Mouse (Mus musculus) embryonic facial prominence, embryonic 12.5 days (tissue): ENCODE measurements around the gene Gm21905. TPM values are rescaled to one million over a fixed set of nuclear protein-coding genes. Genes with fewer than 3 reads are reported as not detected.

Experiments
- ATAC-seq: fragments of 200-750 bp; cut with Nextera tagmentation; 2 replicates; pipeline ENCODE4 v1.8.0; 2017; ENCODE audit not compliant: insufficient number of reproducible peaks, insufficient read depth, low FRiP score, low TSS enrichment
- H3K27ac ChIP-seq: fragments of 300-500 bp; sonication (generic); 2 replicates; pipeline ENCODE4 v1.5.1; 2016; ENCODE audit warnings: mild to moderate bottlenecking
- H3K27me3 ChIP-seq: fragments of 300-500 bp; sonication (generic); 2 replicates; pipeline ENCODE4 v1.6.1; 2016; ENCODE audit warnings: mild to moderate bottlenecking, moderate library complexity
- H3K36me3 ChIP-seq: fragments of 300-500 bp; sonication (generic); 2 replicates; pipeline ENCODE4 v1.6.1; 2016; ENCODE audit warnings: mild to moderate bottlenecking
- H3K4me1 ChIP-seq: fragments of 300-500 bp; sonication (generic); 2 replicates; pipeline ENCODE4 v1.6.1; 2016
- H3K4me2 ChIP-seq: fragments of 300-500 bp; sonication (generic); replicated peaks from 2 replicates; pipeline ENCODE4 v1.6.1; 2016; ENCODE audit warnings: mild to moderate bottlenecking, moderate library complexity
- H3K4me3 ChIP-seq: fragments of 300-500 bp; sonication (generic); 2 replicates; pipeline ENCODE4 v1.5.1; 2016; ENCODE audit warnings: mild to moderate bottlenecking
- H3K9ac ChIP-seq: fragments of 300-500 bp; sonication (generic); 2 replicates; pipeline ENCODE4 v1.6.1; 2016; ENCODE audit warnings: mild to moderate bottlenecking, moderate library complexity
- H3K9me3 ChIP-seq: fragments of 300-500 bp; sonication (generic); 2 replicates; pipeline ENCODE4 v1.6.1; 2016; ENCODE audit warnings: mild to moderate bottlenecking, moderate library complexity
- WGBS: fragments of 180-500 bp; shearing (Covaris S2); methylation state at CpG from one replicate; pipeline ENCODE4 v1.1.7; 2016; 5-methylcytosine and 5-hydroxymethylcytosine counted together
- polyA plus RNA-seq: library from polyadenylated mRNA; unstranded; fragments of >200 nt; fragmentation: Nextera tagmentation; extraction: Ambion mirVana; gene quantifications from 2 replicates; pipeline ENCODE4 v1.2.1, GENCODE M21; 2016

The Gm21905 gene
- not detected in 2 replicates for polyA plus RNA-seq

DNA sequence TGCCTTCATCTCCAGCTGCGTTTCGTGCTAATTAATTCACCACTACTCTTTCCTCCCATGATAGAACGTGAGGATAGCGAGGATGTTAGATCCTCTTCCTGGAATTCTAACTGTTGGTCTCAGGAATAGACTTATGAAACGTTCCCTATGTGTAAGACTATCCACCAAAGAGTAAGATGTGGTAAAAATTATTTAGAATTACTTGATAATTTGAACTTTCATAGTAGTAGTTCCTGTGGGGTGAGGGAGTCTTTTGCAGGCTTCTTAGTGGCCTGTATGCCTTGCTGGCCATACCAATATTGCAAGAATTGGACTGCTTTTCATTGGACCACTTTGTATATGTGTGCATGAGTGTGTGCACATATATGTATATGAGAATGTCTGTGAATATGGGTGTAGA, at the start of gene Gm21905:
Gene Gm21905 (minus strand): TSS at position 101 of the 400 bp plus-strand sequence.
- no peaks in the 10 kb centered on the region for H3K36me3 ChIP-seq
- ATAC-seq, result no peak
- H3K9me3 ChIP-seq, result no peaks in the 10 kb centered on the region
- H3K9ac ChIP-seq, result no peak within 1 kb of the TSS
- WGBS, result 76% methylated on average over 5 of the region's 5 CpGs
- no peak within 1 kb of the TSS for H3K27ac ChIP-seq
- H3K4me2 ChIP-seq, result no peak within 1 kb of the TSS
- H3K27me3 ChIP-seq, result no peaks in the 10 kb centered on the region
- H3K4me3 ChIP-seq, result no peak within 1 kb of the TSS
- no peaks in the 10 kb centered on the region for H3K4me1 ChIP-seq

DNA sequence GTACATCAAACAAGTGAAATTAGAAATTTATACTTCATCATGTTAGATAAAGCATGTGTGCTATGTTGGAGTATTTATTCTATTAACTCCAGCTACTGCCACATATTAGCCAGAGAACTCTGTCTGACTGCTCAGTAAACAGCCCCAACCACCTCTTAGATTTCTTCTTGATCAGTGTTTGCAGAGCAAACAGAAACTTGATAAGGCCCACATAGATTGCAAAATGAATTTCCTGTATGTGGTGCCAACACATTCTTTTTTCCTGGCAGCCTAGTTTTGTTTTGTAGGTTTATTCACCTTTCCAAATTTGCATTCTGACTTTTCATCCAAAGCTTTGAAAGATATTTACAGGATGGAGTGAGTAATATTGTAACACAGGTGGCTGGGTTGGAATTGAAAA, 44.2 kb upstream of the Gm21905 start:
- H3K4me2 ChIP-seq, result no peak overlapping the region
- no peaks in the 10 kb centered on the region for H3K9me3 ChIP-seq
- no peaks in the 10 kb centered on the region for H3K4me1 ChIP-seq
- no peak overlapping the region for H3K4me3 ChIP-seq
- H3K9ac ChIP-seq, result no peak overlapping the region
- H3K36me3 ChIP-seq, result no peaks in the 10 kb centered on the region
- H3K27ac ChIP-seq, result no peak overlapping the region
- ATAC-seq, result no peak
- no peaks in the 10 kb centered on the region for H3K27me3 ChIP-seq

DNA sequence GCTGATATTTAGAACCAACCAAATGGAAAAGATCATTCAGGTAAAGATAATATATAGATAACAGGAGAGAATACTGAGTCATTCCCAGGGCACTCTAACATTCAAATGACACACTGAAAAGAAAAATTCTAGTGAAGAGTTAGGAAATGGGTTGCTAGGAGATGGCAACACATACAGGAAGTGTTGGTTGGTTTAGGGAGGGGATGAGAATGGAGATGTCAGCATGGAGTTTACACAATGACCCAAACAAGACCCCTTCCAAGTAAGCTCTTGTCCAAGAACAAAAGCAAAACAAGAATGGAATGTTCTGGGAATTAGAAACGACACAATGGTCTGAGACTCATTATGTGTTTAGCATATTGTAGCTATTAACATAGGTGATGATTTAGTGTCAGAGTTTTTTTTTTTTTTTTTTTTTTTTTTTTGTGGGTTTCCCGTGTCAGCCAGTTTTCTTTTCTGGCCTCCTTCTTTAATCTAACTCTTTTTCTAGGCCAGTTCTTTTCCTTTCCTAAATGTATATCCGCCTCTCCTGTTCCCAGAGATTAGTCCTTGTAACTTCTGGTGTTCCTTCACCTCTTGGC, 35.8 kb upstream of the Gm21905 start:
- Histone ChIP-seq H3K27ac (no peak overlapping the region), H3K27me3 (no peaks in the 10 kb centered on the region), H3K9me3 (no peaks in the 10 kb centered on the region), H3K4me2 (no peak overlapping the region), H3K9ac (no peak overlapping the region), H3K4me1 (no peaks in the 10 kb centered on the region), H3K4me3 (no peak overlapping the region), H3K36me3 (no peaks in the 10 kb centered on the region)
- 68% methylated on average over 3 of the region's 3 CpGs for WGBS
- no peak for ATAC-seq

DNA sequence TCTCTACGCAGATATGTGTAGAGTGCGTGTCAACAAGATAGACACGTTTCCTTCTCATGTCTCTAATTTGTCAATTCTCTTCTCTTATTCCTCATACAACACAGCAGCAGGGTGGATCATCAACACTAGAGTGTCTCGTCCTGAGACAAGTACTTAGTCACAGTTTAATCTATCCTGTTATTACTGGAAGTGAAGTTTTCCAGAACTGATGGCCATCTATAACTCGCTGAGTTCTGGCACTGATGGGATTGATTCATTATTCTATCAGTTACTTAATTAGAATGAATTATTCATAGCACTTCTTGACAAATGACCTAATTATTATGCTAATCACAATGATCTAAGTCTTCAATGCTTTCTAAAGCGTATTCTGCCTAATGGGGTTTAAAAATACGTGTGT, 23.3 kb upstream of the Gm21905 start:
- Histone ChIP-seq H3K27me3 (no peaks in the 10 kb centered on the region), H3K4me2 (no peak overlapping the region), H3K27ac (no peak overlapping the region), H3K9me3 (no peaks in the 10 kb centered on the region), H3K9ac (no peak overlapping the region), H3K36me3 (no peaks in the 10 kb centered on the region), H3K4me3 (no peak overlapping the region), H3K4me1 (no peaks in the 10 kb centered on the region)
- ATAC-seq, result no peak
- 82% methylated on average over 7 of the region's 7 CpGs for WGBS

DNA sequence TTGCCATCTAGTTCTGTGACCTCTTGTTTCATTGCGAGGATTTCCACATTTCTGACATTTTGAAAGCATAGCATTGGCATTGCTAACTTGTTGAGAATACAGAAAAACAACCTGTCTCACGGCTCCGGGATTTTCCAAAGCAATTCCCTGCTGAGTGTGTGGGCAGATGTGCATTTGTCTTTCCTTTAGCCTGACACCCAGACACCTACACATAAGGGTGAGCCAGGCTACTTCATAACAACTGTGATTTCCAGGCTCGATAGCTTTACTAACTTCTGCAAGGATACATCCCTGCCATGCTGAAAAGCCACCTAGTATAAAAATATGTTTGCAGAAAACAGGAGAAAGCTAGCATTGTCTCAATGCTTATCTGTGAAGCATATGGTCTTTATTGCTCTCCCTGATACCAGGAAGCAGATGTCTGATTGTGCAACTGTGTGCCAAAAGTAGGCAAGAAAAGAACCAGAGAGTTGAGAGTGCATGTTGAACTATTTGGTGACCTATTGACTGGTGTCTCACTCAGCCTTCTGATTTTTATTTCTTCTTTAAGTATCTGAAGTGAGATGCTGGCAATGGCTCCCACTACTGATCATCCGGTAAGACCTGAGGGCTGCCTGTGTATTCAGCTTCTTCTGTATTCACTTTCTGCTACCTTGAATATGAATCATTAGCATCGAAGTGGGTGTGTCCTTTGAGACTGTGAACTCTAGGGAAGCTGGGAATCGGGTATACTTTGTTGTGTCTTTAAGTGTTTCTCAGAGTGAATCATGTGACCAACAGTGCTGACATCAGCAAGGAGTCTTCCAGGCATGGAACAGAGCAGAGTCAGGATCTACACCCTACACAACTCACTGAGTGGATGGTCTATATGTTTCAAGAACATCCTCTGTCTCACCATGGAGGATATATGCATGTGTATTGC, 15.7 kb upstream of the Gm21905 start:
- no peaks in the 10 kb centered on the region for H3K27me3 ChIP-seq
- no peak overlapping the region for H3K4me2 ChIP-seq
- no peak overlapping the region for H3K4me3 ChIP-seq
- H3K9ac ChIP-seq, result no peak overlapping the region
- 76% methylated on average over 7 of the region's 7 CpGs for WGBS
- H3K36me3 ChIP-seq, result no peaks in the 10 kb centered on the region
- H3K27ac ChIP-seq, result no peak overlapping the region
- ATAC-seq, result no peak
- no peaks in the 10 kb centered on the region for H3K4me1 ChIP-seq
- no peaks in the 10 kb centered on the region for H3K9me3 ChIP-seq

DNA sequence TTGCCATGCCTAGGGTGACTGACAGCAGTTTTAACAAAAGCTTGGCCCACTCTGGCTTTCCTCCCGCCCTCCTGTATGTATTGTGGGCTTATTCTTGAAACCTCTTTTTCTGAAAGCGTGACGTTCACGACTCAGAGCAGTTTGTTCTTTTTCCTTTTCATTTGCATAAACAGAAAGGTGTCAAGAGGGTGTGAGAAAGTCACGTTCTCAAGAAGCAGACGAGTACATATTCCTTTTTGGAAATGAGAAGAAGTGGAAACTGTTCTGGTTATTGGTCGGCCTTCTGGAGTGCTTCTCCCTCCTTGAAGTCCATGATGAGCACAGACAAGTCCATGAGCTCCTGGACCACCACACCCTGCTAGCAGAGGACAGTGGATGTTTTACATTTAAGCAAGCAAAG, 9.3 kb upstream of the Gm21905 start:
- no peaks in the 10 kb centered on the region for H3K27me3 ChIP-seq
- H3K9ac ChIP-seq, result no peak overlapping the region
- 83% methylated on average over 7 of the region's 7 CpGs for WGBS
- no peaks in the 10 kb centered on the region for H3K9me3 ChIP-seq
- H3K27ac ChIP-seq, result no peak overlapping the region
- no peaks in the 10 kb centered on the region for H3K4me1 ChIP-seq
- H3K4me2 ChIP-seq, result no peak overlapping the region
- H3K36me3 ChIP-seq, result no peaks in the 10 kb centered on the region
- ATAC-seq, result no peak
- H3K4me3 ChIP-seq, result no peak overlapping the region

DNA sequence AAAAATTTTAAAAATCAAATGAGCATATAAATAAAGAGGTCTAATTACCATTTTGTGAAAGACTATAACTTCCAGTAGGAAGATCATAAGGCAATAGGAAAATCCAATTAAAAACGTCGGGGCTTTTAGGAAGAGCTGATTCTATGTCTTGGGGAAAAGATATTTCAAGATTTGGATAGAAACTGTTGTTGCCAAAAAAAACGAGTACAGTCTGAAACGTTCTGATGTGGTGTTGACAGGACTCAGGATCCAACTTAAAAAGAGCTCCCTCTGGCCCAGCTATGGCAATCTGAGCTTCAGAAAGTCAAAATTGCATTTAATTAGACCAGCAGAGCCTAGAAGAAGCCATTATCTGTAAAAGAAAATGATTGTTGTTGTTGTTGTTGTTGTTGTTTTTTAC, 7.9 kb upstream of the Gm21905 start:
- 80% methylated on average over 4 of the region's 4 CpGs for WGBS
- Histone ChIP-seq H3K4me3 (no peak overlapping the region), H3K9me3 (no peaks in the 10 kb centered on the region), H3K9ac (no peak overlapping the region), H3K4me1 (no peaks in the 10 kb centered on the region), H3K27ac (no peak overlapping the region), H3K4me2 (no peak overlapping the region), H3K36me3 (no peaks in the 10 kb centered on the region), H3K27me3 (no peaks in the 10 kb centered on the region)
- ATAC-seq, result no peak

DNA sequence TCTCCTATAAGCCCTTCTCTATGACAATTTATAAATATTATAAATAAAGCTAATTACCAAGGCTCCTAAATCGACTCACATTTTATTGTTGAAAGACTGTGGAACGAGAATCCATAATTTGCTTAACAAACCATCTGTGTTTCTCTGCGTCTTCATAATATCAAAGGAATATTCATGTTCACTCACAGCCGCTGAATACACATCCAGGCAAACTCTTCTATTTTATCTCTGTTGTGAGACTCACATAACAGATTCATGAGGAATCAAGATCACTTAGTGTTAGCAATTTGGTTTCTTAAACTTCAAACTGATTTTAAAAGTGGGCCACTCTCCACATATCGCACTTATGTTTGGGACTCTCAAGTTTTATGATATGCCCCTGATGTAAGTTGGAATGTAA, 1.9 kb upstream of the Gm21905 start:
- Histone ChIP-seq H3K4me3 (no peak overlapping the region), H3K4me2 (no peak overlapping the region), H3K27ac (no peak overlapping the region), H3K27me3 (no peaks in the 10 kb centered on the region), H3K9me3 (no peaks in the 10 kb centered on the region), H3K9ac (no peak overlapping the region), H3K36me3 (no peaks in the 10 kb centered on the region), H3K4me1 (no peaks in the 10 kb centered on the region)
- 87% methylated on average over 5 of the region's 5 CpGs for whole genome bisulfite sequencing
- ATAC-seq, result no peak

DNA sequence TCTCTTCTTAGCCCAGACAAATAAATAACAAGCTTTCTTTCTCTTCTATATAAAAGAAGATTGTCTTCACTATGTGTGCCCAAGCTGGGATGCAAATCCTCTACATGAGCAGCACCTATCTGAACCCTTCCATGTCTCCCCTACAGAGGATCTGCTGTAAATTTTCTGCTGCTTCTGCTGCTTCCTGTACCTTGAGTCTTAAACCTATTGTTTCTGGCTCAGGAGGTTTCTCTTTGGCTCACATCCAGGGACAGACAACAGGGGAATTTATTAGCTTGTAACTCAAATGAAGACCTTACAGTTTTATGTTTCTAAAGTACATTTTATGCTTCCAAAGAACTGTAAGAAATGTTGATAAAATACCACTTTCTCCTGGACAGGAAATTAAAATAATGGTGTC, 785 bp upstream of the Gm21905 start:
- H3K27me3 ChIP-seq, result no peaks in the 10 kb centered on the region
- H3K4me2 ChIP-seq, result no peak overlapping the region
- H3K9ac ChIP-seq, result no peak overlapping the region
- no peaks in the 10 kb centered on the region for H3K36me3 ChIP-seq
- no peak overlapping the region for H3K27ac ChIP-seq
- no peaks in the 10 kb centered on the region for H3K9me3 ChIP-seq
- H3K4me1 ChIP-seq, result no peaks in the 10 kb centered on the region
- no peak overlapping the region for H3K4me3 ChIP-seq
- no peak for ATAC-seq

DNA sequence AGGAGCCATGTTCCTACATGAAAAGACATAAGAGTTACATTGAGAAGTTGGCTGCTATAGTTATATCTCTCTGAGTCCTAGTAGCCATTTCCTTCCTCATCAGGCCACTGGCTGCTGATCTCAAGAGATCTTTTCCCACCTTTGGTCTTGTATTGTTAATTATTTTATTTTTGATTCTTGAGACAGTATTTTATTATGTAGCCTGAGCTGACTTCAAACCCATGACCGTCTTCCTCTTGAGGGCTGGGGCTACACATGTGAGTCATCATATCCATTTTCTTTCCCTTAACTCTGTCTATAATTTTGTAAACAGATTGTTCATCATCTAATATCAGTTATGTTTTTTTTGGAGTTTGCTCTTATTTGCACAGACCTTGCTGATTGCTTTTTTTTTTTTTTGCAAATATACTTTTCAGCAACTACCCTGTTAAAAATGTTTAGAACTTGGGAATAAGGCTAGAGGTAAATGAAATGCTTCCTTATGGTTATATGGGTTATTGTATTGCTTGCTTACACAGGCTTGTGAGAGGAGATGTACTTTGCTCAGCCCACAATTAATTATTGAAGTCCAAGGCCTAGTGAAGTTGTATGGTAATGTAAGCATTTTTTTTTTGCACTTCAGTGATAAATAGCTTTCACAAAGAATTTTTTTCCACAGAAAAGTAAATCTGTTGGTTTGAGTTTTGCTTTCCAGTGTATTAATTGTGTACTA, 2.0 kb downstream of the Gm21905 start:
- ATAC-seq, result no peak
- WGBS, result 90% methylated on average over 1 of the region's 1 CpGs
- H3K36me3 ChIP-seq, result no peaks in the 10 kb centered on the region

DNA sequence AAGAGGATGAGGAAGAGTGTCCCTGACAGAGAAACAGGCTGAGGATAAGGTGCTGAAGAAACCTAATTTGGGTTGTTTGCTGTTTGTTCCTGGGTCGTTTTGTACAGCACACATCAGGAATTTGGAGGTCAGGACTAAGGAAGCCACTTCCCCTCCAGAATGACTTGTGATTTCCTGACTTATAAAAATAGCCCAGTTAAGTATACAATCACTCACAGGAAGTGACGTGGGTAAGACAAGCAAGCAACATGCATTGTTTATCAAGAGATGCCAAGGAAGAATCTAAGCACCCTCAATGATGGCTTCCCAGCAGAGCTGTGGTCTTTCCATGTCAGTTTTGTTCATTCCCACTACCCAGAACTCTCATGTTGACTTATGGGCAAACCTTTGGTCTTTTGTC, 3.0 kb downstream of the Gm21905 start:
- Histone ChIP-seq H3K9ac (no peak overlapping the region), H3K27ac (no peak overlapping the region)
- WGBS, result 62% methylated on average over 2 of the region's 2 CpGs

More for the DNA sequence above, 2.0 kb downstream of the Gm21905 start:
- Histone ChIP-seq H3K4me3 (no peak overlapping the region), H3K4me1 (no peaks in the 10 kb centered on the region), H3K27ac (no peak overlapping the region), H3K27me3 (no peaks in the 10 kb centered on the region), H3K4me2 (no peak overlapping the region), H3K9ac (no peak overlapping the region), H3K9me3 (no peaks in the 10 kb centered on the region)

DNA sequence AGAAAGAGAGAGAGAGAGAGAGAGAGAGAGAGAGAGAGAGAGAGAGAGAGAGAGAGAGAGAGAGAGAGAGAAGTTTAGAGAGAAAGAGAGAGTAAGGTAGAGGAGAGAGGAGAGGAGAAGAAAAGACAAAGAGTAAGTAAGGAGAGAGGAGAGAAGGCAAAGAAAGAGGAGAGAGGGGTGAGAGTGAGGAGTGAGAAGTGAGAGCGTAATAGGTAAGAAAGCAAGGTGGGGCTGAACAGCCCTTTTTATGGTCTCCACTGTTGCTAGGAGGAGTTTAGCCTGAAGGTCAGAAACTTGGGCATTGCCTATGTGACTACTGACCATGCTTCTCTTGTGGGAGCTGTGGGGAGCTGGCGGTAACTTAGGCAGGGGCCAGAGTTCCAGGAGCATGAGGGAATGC, 4.9 kb downstream of the Gm21905 start, which contains the start of gene Gm5108:
Gene Gm5108 (plus strand): TSS at position 301 of the 400 bp plus-strand sequence.
- H3K9me3 ChIP-seq, result no peaks in the 10 kb centered on the region
- H3K4me3 ChIP-seq, result no peak within 1 kb of the TSS
- no peak within 1 kb of the TSS for H3K4me2 ChIP-seq
- H3K36me3 ChIP-seq, result no peaks in the 10 kb centered on the region
- no peak for ATAC-seq
- H3K27me3 ChIP-seq, result no peaks in the 10 kb centered on the region
- no peaks in the 10 kb centered on the region for H3K4me1 ChIP-seq
- no peak within 1 kb of the TSS for H3K9ac ChIP-seq
- WGBS, result 85% methylated on average over 2 of the region's 2 CpGs
- no peak within 1 kb of the TSS for H3K27ac ChIP-seq

More for the DNA sequence above, 3.0 kb downstream of the Gm21905 start:
- Histone ChIP-seq H3K9me3 (no peaks in the 10 kb centered on the region), H3K27me3 (no peaks in the 10 kb centered on the region), H3K36me3 (no peaks in the 10 kb centered on the region), H3K4me1 (no peaks in the 10 kb centered on the region), H3K4me3 (no peak overlapping the region), H3K4me2 (no peak overlapping the region)
- no peak for ATAC-seq
